Mouse (Mus musculus) left cerebral cortex, postnatal 10 days (tissue): Measurements from ENCODE around the gene Ascc1. TPM values are rescaled to one million over a fixed set of nuclear protein-coding genes. Genes with fewer than 3 reads are reported as not detected.
"Not testable (repeated sequence)": the region's sequence is repeated elsewhere in the genome, so short reads cannot be mapped to it uniquely, and the experiment has no call there.

Experiments used
- DNase-seq, 2 experiments: peaks; one replicate each; pipeline ENCODE4 v3.0.0; 2021 to 2022; ENCODE audit warnings: low spot score in 2 of 2, mixed read lengths in 1 of 2; ENCODE audit errors: extremely low spot score in 1 of 2
- intact Hi-C: fragments of 180-260 bp; cut with DNase I; formaldehyde crosslinking; loops from one replicate; pipeline ENCODE4 v1.15.1; 2025
- microRNA-seq: library from miRNA; unstranded; fragments of <30 nt; microRNA quantifications from one replicate; pipeline ENCODE4 v1.2.0, GENCODE M21; 2022
- total RNA-seq, 2 experiments: library from RNA; stranded (reverse); gene quantifications; 2 replicates each; pipeline ENCODE4 v1.2.3; 2021

Gene Ascc1
- total RNA-seq, 2 experiments from 2014 or later, result 18.4 to 22.2 TPM

DNA sequence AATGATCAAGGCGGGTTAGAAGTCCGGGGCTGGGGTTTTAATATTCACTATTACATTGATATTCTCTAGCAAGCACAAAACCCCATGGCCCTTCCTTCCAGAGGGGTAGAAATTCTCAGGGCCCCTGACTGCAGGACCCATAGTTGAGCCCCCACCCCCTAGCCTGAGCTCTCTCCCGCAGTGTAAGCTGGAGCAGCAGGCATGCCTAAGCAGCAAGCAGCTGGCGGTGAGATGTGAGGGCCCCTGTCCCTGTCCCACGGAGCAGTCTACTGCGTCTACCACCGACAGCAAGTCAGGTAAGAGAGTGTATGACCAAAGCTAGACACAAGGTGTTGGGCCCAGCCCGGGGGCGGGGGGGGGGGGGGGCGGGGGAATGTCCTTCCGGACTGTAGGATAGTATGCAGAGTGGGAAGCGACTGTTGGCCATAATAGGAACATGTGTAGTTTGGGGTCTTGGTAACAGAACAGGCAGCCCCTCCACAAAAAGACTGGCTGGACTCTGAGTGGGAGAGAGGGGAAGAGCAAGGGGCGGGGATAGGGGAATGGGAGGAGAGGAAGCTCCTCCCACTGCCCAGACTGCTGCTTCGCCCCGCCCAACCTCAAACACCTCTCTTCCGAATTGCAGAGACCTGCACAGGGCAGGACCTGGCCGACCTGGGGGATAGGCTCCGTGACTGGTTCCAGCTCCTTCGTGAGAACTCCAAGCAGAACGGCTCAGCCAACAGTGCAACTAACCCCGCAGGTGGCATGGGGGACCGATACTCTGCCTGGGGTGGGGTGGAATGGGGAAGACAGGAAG, 123.1 kb downstream of the Ascc1 start:
- intact Hi-C loops, result no loop called here
- DNase-seq, result no peak

DNA sequence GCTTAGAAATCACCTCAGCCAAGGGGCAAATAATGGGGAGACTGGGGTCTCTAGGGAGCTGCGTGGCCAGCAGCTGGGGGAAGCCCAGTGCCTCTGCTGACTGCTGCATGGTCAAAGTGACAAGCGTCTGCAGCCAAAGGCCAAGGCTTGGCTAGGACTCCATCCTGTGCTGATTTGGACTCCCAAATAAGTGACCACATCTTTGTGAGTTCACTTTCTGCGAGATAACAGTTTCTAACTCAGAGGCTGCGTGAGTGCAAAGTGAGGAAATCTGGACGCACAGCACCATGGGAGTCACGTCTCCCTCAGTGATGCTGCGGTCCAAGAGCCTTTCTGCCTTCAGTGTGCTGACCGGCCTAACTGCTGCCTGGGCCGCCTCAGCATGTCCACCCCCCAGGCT, 125.7 kb downstream of the Ascc1 start:
- intact Hi-C loops, result no loop called here
- DNase-seq, result no peak

DNA sequence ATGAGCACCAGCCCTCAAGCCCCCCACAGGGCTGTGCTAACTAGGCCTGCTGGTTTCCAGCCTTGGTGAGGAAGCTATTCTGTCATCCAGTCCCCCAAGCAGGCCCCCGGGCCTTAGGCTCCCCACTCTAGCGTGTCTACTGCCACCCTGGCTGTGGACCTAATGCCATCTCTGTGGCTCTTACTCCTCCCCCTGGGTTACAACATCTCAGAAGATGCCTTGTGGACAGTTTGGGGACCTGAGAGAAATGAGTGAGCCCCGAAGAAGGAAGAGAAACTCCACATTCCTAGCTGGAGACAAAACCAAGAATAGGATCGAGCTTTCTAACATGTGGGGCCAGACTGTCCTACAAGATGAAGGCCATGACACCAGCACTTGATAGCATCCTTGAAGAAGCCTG, 127.9 kb downstream of the Ascc1 start:
- intact Hi-C loops, result no loop called here
- DNase-seq, result no peak

DNA sequence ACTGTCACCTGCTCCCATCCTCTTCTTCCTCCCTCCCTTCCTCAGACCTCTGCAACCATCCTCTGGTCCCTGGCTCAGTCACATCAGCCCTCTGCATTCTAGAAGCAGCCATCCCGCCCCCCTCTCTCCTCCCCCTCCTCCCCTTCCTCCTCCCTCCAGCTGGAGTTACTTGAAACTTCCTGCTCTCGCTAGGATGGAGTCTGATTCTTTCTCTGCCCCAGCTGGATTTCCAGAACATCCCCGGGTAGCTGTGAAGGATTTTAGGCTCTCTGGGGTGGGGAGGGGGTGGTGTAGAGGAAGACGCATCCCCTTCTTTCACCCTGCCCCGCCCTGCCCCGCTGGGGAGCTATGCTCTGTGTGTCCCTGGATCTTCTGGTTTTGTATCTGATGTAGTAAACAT, 130.9 kb downstream of the Ascc1 start:
- intact Hi-C loops, result no loop called here
- DNase-seq, result no peak

DNA sequence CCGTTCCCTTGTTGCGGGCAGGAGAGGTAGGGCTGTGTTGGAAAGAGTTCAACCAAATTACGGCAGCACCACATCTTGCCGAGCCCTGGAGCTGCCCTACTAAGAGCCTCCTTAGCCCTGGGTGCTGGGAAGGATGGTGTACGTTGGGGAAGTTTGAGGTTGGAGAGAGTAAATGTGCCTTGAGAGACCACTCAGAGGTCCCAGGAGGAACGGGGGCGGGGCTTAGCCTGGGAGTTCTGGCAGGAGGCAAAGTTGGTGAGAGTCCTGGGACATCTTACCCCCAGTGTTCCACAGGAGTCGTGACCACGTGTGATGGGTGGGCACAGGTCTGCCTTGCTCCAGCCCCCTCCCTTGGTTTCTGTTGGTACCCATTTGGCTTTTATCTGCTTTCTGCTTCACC, 131.6 kb downstream of the Ascc1 start:
- DNase-seq, result no peak
- intact Hi-C loops, result no loop called here

DNA sequence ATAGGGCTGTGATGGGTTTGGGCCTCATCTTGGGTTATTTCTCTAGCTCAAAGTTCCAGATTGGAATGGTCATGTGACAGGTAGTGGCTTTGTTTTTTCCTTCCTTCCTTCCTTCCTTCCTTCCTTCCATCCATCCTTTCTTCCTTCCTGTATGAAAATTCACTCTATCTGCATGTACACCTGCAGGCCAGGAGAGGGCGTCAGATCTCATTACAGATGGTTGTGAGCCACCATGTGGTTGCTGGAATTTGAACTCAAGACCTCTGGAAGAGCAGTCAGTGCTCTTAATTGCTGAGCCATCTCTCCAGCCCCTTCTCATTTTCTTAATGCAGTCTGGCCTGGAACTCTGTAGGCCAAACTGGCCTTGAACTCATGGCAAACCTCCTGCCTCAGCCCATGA, 133.4 kb downstream of the Ascc1 start:
- DNase-seq, intact Hi-C loops: not testable (repeated sequence)

DNA sequence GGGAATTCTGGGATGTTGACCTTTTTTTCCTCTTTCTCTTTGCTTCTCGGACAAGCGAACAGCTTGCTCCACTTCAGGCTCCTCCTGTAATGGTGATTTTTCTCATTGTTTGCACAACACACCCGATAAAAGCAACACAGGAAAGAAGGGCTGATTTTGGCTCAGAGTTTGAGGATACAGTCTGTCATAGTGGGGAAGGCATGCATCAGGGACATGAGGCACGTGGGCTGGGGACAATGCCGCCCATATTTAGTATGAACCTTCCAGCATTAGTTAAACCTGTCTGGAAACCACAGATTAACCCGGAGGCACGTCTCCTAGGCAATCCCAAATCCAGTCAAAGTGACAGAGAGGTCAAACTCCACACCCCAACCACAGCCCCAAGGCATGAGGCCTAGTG, 134.3 kb downstream of the Ascc1 start:
- no peak for DNase-seq
- intact Hi-C loops, result no loop called here

DNA sequence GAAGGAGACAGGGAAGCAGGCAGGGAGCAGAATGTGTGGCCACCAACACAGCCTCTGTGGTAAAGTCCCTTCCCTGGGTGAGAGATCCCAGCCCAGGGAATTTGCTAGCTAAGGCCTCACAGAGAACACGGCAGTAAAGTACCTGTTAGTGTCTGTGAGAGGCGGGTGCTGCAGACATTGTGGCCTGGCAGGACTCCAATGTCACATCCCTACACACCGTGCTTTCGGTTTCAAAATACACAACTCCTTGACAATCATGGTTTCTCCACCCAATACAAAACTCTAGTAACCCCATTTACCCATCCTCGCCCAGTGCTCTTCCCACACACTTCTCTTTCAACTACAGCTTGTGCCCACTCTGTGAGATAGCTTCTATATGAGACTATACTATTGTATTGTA, 136.1 kb downstream of the Ascc1 start:
- no peak for DNase-seq
- intact Hi-C loops, result no loop called here

DNA sequence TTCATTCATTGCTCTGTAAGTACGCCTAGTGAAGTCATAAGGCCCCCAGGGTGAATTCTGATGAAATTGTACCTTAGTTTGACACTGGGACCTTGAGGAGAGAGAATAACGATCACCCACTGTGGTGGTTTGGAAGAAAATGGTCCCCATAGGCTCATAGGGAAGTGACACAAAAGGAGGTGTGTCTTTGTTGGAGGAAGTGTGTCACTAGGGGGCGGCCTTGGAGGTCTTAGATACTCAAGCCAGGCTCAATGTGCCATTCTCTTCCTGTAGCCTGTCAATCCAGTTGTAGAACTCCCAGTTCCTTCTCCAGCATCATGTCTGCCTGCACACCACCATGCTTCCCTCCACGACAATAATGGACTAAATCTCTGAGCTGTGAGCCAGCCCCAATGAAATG, 138.1 kb downstream of the Ascc1 start:
- DNase-seq, result no peak
- intact Hi-C loops, result loop anchor here (10.0 kb wide), 1 partner anchor 614 kb away; the partner anchor contains the start of gene Slc29a3

DNA sequence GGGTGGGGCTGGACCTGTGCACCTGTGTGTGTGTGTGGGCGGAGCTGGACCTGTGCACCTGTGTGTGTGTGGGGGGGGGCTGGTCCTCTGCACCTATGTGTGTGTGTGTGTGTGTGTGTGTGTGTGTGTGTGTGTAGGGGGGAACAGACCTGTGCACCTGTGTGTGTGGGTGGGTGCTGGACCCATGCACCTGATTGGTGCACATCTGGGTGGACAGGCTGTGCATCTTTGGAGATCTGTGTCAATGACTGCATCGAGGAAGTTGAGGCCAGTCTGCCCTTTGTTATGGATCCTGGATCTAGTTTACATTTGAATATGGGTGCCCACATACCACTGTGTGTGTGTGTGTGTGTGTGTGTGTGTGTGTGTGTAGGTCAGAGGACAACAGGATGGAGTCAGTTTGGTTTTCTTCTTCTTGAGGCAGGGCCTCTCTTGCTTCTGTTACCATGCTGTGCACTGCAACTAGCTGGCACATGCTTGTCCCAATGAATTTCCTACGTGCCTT, 139.1 kb downstream of the Ascc1 start:
- intact Hi-C loops, result loop anchor here (10.0 kb wide), 1 partner anchor 613 kb away; the partner anchor contains the start of gene Slc29a3
- no peak for DNase-seq

DNA sequence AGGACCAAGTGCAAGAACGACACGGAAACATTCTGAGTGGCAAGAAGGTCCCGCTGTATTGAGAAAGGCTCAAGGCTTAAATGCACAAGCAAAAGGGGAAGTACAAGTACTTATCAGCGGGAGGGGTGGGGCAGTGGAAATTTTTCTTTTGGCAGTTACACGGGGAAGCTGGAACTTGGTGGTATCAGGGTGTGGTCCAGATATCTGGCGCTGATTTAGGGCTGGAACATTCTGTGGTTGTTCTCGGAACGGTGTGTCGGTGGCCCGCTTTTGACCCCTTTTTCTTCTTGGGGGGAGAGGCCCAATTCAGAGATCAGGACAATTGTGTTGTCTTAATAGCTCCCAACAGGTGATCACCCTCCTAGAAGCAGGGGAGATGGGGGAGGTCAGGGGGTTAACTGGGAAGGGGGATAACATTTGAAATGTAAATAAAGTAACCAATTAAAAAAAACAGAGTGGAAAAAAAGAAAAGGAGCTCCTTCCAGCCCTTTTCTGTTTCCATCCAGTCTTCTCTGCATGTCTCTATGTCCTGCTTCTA, 145.0 kb downstream of the Ascc1 start:
- intact Hi-C loops, result loop anchor here (2.0 to 10.0 kb wide), 2 partner anchors 97 to 607 kb away; partner anchors contain the start of gene Slc29a3
- DNase-seq, result not testable (repeated sequence)

DNA sequence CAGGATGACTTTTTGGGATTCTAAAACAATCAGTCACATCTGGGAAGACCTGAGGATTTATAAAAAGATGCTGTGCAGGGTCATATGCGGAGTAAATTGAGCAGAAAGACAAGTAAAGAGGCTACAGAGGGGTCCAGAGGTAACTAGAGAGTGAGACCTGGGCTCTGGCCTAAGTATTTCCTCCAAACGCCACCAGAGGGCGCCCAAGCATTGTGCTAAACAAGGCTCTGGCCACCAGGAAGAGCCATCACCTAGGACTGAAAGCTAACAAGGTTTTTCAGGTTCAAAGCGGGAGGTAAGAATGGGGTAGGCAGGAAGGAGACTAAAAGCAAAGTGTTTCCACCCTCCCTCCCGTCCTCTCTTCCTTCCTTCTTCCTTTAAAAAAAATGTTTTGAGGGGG, 145.5 kb downstream of the Ascc1 start:
- intact Hi-C loops, result loop anchor here (2.0 to 10.0 kb wide), 2 partner anchors 97 to 607 kb away; partner anchors contain the start of gene Slc29a3
- peak in 1 of 2 experiments; percentile 76 for DNase-seq

Small RNA genes within 50 kb of the gene (microRNA-seq; reads per million reads assigned to microRNA genes)
- gene Mir6906, result 4.3 reads per million, percentile 15 among the genes with 10 or more reads in this experiment

Other genes with a start within 250 kb of the Ascc1 start
- 10 to 100 TPM; 44.9 to 47.1 TPM for gene Dnajb12, start 123.2 kb upstream of the Ascc1 start, total RNA-seq
- 10 to 100 TPM; 52.2 to 67.8 TPM for gene Ddit4, start 51.0 kb upstream of the Ascc1 start, total RNA-seq
- gene Anapc16, start 330 bp downstream of the Ascc1 start, total RNA-seq, result 10 to 100 TPM; 61.8 to 68.6 TPM
- gene Spock2, start 103.4 kb downstream of the Ascc1 start, total RNA-seq, result 100 to 1,000 TPM; 484 to 496 TPM
- 1 to 10 TPM; 1.6 to 1.8 TPM for gene Chst3, start 216.5 kb downstream of the Ascc1 start, total RNA-seq